Mouse (Mus musculus) erythroblast, embryonic 14.5 days (primary cell): ENCODE data around the gene Tnfsf10. TPM values are rescaled to one million over a fixed set of nuclear protein-coding genes. Genes with fewer than 3 reads are reported as not detected.

Experiments used
- H3K27me3 ChIP-seq: 2 replicates; pipeline ENCODE4 v1.6.1; 2012; ENCODE audit warnings: inconsistent platforms; ENCODE audit not compliant: control insufficient read depth
- H3K36me3 ChIP-seq: 2 replicates; pipeline ENCODE4 v1.6.1; 2012; ENCODE audit warnings: mild to moderate bottlenecking, inconsistent platforms; ENCODE audit not compliant: control insufficient read depth
- H3K4me1 ChIP-seq: 2 replicates; pipeline ENCODE4 v1.6.1; 2012; ENCODE audit warnings: inconsistent platforms; ENCODE audit not compliant: control insufficient read depth
- H3K4me3 ChIP-seq: replicated peaks from 2 replicates; pipeline ENCODE3; 2012; ENCODE audit warnings: moderate library complexity, mild to moderate bottlenecking, inconsistent platforms
- H3K9me3 ChIP-seq: 2 replicates; pipeline ENCODE4 v1.6.1; 2012; ENCODE audit warnings: low read length, inconsistent platforms, mixed read lengths; ENCODE audit not compliant: control insufficient read depth
- GATA1 ChIP-seq: IDR thresholded peaks from 2 replicates; pipeline ENCODE4 v1.6.1; 2012; ENCODE audit warnings: low read length, inconsistent platforms, mixed read lengths
- TAL1 ChIP-seq: IDR thresholded peaks from 3 replicates; pipeline ENCODE4 v1.6.1; 2012; ENCODE audit warnings: low read length, inconsistent platforms, mixed read lengths
- polyA plus RNA-seq: library from polyadenylated mRNA; stranded (reverse); fragments of >175 nt; gene quantifications from 2 replicates; pipeline ENCODE4 v1.2.3, GENCODE M21; 2012

Gene Tnfsf10
- polyA plus RNA-seq, 1 experiment = not detected

- H3K4me1 ChIP-seq = no peaks in the 10 kb centered on the region
- no peak overlapping the region for H3K4me3 ChIP-seq
- TF ChIP-seq GATA1 (no peak), TAL1 (no peak)
- H3K36me3 ChIP-seq = no peaks in the 10 kb centered on the region
- no peaks in the 10 kb centered on the region for H3K9me3 ChIP-seq
- H3K27me3 ChIP-seq = no peaks in the 10 kb centered on the region
These were observed 34.3 kb downstream of the Tnfsf10 start for GRCm38 (mm10) chr3:27351105-27351504.

GRCm38 (mm10) chr3:27359100-27359720 lies 42.4 kb downstream of the Tnfsf10 start:
- Histone ChIP-seq H3K9me3 (no peaks in the 10 kb centered on the region), H3K27me3 (no peaks in the 10 kb centered on the region), H3K4me1 (no peaks in the 10 kb centered on the region), H3K36me3 (no peaks in the 10 kb centered on the region), H3K4me3 (no peak overlapping the region)
- TF ChIP-seq GATA1 (no peak), TAL1 (no peak)

DNA sequence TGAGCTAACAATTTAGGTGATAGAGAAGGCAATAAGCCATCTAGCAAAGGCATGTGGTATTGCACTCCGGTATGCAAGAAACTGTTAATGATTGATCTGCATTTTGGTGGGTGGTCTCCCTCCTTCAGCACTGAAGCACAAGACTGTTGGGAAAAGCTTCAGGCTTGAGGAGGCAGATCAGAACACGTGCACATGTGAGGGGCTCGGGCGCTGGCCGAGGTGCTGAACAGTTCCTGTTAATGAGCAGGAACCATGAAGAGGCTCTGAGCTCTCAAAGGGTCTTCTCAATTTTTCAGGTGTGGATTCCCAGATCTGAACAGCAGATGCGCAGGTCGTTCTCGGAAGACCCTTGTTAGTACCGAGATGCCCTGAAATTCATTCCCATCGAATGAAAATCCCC lies 53.3 kb downstream of the Tnfsf10 start:
- Histone ChIP-seq H3K4me3 (no peak overlapping the region), H3K27me3 (peaks cover 33% of the 10 kb centered on the region), H3K4me1 (no peaks in the 10 kb centered on the region), H3K9me3 (no peaks in the 10 kb centered on the region), H3K36me3 (no peaks in the 10 kb centered on the region)
- no peak for TF ChIP-seq TAL1
- TF ChIP-seq GATA1 = no peak

DNA sequence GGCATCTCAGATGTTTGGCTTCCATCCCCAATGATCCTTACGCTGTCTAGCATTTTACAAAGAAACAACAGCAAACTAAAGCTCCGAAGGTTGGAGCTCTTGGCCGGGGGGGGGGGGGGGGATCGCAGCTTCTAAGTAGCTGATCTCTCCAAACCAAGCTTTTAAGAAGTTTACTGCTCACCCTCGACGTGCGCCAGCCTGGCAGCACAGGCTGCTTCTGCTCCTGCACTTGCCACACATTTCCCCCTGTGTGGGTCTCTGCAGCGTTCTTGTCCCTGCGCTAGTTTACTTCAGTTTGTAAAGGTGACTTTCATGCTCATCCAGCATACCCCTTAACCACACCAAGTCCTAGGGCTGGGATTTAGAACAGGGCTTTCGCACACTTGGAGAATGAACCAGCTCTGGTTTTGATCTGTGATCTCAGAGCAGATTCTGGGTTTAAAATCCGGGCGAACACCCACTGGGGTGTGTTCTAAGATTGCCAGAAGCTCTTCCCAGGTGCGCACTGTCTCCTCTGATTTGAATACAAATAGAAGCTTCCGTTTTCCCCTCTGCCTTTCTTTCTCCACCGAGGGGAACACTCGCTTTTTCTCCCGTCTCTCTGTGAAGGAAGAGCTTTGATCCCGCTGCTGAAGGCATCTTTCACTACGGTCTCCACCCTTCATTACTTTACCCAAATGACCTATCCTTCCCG lies 53.9 kb downstream of the Tnfsf10 start:
- no peaks in the 10 kb centered on the region for H3K9me3 ChIP-seq
- H3K36me3 ChIP-seq = no peaks in the 10 kb centered on the region
- peaks cover 33% of the 10 kb centered on the region for H3K27me3 ChIP-seq
- H3K4me3 ChIP-seq = no peak overlapping the region
- TF ChIP-seq TAL1 = no peak
- no peak for TF ChIP-seq GATA1
- H3K4me1 ChIP-seq = no peaks in the 10 kb centered on the region

- TF ChIP-seq GATA1 (no peak), TAL1 (no peak)
- Histone ChIP-seq H3K4me3 (no peak within 1 kb of the TSS), H3K9me3 (no peaks in the 10 kb centered on the region), H3K36me3 (no peaks in the 10 kb centered on the region), H3K27me3 (peaks cover 33% of the 10 kb centered on the region), H3K4me1 (no peaks in the 10 kb centered on the region)
These were observed 54.4 kb downstream of the Tnfsf10 start, which contains the start of gene Ghsr for GRCm38 (mm10) chr3:27371276-27371621. TSS of gene Ghsr (plus strand) at chr3:27371351.

DNA sequence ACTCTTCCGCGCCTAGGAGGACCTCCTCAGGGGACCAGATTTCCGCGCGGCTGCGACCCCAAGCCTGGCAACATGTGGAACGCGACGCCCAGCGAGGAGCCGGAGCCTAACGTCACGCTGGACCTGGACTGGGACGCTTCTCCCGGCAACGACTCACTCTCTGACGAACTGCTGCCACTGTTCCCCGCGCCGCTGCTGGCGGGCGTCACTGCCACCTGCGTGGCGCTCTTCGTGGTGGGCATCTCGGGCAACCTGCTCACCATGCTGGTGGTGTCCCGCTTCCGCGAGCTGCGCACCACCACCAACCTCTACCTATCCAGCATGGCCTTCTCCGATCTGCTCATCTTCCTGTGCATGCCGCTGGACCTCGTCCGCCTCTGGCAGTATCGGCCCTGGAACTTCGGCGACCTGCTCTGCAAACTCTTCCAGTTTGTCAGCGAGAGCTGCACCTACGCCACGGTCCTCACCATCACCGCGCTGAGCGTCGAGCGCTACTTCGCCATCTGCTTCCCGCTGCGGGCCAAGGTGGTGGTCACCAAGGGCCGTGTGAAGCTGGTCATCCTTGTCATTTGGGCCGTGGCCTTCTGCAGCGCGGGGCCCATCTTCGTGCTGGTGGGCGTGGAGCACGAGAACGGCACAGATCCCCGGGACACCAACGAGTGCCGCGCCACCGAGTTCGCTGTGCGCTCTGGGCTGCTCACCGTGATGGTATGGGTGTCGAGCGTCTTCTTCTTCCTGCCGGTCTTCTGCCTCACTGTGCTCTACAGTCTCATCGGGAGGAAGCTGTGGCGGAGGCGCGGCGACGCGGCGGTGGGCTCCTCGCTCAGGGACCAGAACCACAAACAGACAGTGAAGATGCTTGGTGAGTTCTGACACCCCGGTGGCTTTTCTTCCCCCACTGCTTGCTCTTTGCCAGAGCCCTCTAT lies 55.2 kb downstream of the Tnfsf10 start:
- TF ChIP-seq GATA1 (no peak), TAL1 (no peak)
- Histone ChIP-seq H3K4me3 (no peak overlapping the region), H3K4me1 (no peaks in the 10 kb centered on the region), H3K36me3 (no peaks in the 10 kb centered on the region), H3K27me3 (peaks cover 33% of the 10 kb centered on the region), H3K9me3 (no peaks in the 10 kb centered on the region)

DNA sequence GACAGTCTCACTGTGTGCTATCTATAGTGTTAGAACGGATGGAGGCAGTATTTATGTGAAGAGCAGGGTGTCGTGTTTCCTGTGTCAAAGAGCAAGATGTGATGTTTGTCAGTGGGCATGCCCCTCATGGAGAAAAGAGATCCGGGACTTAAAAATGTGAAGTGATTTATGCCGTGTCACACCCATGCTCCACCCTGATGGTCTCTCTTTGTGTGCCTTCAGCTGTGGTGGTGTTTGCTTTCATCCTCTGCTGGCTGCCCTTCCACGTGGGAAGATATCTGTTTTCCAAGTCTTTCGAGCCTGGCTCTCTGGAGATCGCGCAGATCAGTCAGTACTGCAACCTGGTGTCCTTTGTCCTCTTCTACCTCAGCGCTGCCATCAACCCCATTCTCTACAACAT lies 57.6 kb downstream of the Tnfsf10 start:
- no peaks in the 10 kb centered on the region for H3K4me1 ChIP-seq
- no peaks in the 10 kb centered on the region for H3K9me3 ChIP-seq
- no peak overlapping the region for H3K4me3 ChIP-seq
- H3K36me3 ChIP-seq = no peaks in the 10 kb centered on the region
- H3K27me3 ChIP-seq = peaks cover 33% of the 10 kb centered on the region
- TF ChIP-seq GATA1 (no peak), TAL1 (no peak)

DNA sequence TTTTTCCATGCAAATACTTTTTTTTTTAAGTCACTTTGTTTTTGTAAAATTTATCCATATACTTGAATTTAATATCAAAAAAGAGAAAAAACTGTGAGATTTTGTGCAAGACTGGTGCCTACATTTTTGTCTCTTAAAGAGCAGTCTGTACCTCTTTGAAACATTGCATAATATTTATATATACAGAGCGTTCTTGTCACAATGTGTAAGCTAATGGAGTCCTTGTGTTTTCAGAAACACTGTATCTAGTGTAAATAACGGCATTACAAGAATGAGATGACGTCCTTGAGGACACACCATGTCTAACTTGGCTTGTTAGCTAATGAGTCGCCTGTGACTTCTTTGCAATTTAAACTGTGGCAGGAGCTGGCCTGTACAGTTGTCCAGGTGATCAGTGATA lies 61.1 kb downstream of the Tnfsf10 start:
- TF ChIP-seq TAL1 (no peak), GATA1 (no peak)
- H3K27me3 ChIP-seq = peaks cover 5% of the 10 kb centered on the region; the same call in 1 of the 2 replicates
- no peak overlapping the region for H3K4me3 ChIP-seq
- no peaks in the 10 kb centered on the region for H3K4me1 ChIP-seq
- H3K9me3 ChIP-seq = no peaks in the 10 kb centered on the region
- no peaks in the 10 kb centered on the region for H3K36me3 ChIP-seq

DNA sequence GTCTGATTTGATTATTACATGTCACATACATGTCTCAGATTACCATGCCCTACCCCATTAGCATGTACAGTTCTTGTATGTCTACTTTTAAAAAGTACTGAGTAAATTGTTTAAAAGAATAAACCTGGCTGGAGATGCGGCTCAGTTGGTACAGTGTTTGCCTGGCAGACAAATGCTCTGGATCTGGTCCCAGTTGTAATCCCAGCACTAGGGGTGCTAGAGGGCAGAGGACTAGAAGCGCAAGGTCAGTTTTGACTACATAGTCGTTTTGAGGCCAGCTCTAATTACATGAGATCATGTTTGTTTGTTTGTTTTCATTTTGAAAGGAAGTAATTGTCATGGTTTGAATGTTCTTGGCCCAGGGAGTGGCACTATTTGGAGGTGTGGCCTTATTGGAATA lies 68.0 kb downstream of the Tnfsf10 start:
- H3K9me3 ChIP-seq = no peaks in the 10 kb centered on the region
- no peaks in the 10 kb centered on the region for H3K27me3 ChIP-seq
- H3K4me1 ChIP-seq = no peaks in the 10 kb centered on the region
- no peak overlapping the region for H3K4me3 ChIP-seq
- no peak for TF ChIP-seq GATA1
- no peak for TF ChIP-seq TAL1
- no peaks in the 10 kb centered on the region for H3K36me3 ChIP-seq
